Mouse (Mus musculus): ENCODE data around the gene Camk1d.

DNA sequence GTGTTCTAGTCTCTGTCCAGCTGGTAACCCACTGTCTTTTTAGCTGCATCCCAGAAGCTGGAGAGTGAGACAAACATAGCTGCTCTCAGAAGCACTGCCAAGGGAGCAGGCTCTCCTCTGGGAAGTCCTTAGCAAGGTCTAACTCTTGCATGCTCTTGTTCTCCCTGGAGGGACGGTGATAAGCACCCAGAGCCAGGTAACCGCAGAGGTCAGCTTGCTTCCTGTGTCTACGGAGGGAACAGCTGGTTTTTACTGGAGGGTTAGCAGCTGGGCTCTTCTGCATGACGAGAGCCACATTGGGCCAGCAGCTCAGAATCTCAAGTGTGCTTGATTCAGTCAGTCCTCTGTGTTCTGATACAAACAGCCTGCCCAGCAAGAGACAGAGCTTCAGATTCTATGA is 425.7 kb downstream of the Camk1d start:
- TF ChIP-seq CTCF (IDR thresholded peaks at IDR 0.05; ENCODE audit: control insufficient read depth, insufficient read depth, low read length) (no peak), POLR2A (IDR thresholded peaks at IDR 0.05; ENCODE audit: borderline replicate concordance, control insufficient read depth, low read depth, low read length) (no peak)

Measured in bone marrow, adult 2 months (tissue).